Mouse (Mus musculus): ENCODE data around the gene Vrtn. TPM values are rescaled to one million over a fixed set of nuclear protein-coding genes. Genes with fewer than 3 reads are reported as not detected.

Gene Vrtn
- polyA plus RNA-seq (2014; fragmentation: Nextera tagmentation; extraction: Ambion mirVana), result not detected in 2 replicates

DNA sequence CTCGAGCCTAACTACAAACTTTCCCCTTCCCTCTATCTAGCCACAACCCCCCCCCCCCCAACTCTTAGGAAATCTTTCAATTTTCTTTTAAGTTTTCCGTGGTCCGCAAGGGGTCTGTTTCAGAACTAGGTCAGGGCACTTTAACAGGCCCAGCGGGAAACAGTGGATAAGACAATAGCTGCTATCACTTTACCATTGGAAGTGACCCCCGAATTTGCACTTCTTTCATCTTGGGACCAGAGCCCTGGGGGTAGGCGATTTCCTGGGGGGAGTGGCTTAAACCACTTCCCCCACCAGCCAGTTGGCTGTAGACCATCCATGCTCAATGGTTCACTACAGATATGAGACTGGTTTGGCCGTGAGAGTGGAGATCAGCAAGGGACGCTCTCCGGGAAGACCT lies at the start of gene Vrtn:
Vrtn (plus strand) TSS at position 366 of the 400 bp plus-strand sequence.
- ATAC-seq (ENCODE audit: low FRiP score, low TSS enrichment), result no peak

DNA sequence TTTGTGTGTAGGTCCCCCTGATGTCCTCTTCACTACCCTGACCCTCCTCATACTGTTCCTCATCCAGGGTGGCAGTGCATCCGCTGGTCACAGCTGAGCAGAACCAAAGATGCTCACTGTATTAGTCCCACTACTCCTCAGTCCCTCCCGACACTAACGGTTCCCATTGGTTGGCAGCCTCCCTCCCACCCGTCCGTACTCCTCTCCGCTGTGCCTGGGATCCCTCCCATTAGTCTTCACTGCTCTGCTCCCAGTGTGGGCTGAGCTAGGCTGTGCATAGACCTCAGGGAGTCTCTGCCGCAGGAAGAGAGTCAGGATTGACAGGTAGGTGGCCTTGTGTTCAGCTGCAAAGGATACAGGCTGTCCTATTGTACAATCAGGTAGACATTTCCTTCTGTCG lies 42.5 kb upstream of the Vrtn start:
- 0 out of 2 replicates have a peak, but pooled peaks have one; percentile 52 for ATAC-seq (ENCODE audit: low FRiP score, low TSS enrichment)
- Histone ChIP-seq H3K27ac (ENCODE audit: low read depth, low read length) (no peak overlapping the region), H3K4me1 (ENCODE audit: control insufficient read depth, insufficient read depth, low read length) (no peaks in the 10 kb centered on the region), H3K9me3 (ENCODE audit: control insufficient read depth, low read length) (no peaks in the 10 kb centered on the region), H3K36me3 (ENCODE audit: control insufficient read depth, insufficient read depth, low read length) (peaks cover 6% of the 10 kb centered on the region; the same call in 1 of the 2 replicates), H3K9ac (ENCODE audit: low read depth, low read length) (no peak overlapping the region), H3K4me2 (replicated peaks; ENCODE audit: low read depth, low read length) (no peak overlapping the region), H3K27me3 (ENCODE audit: control insufficient read depth, insufficient read depth, low read length) (no peaks in the 10 kb centered on the region), H3K4me3 (ENCODE audit: low read length) (no peak overlapping the region)
- 24% methylated on average over 8 of the region's 8 CpGs for WGBS

More for the DNA sequence above, at the start of gene Vrtn:
- Histone ChIP-seq H3K4me2 (replicated peaks; ENCODE audit: low read depth, low read length) (no peak within 1 kb of the TSS), H3K27ac (ENCODE audit: low read depth, low read length) (no peak within 1 kb of the TSS), H3K9ac (ENCODE audit: low read depth, low read length) (no peak within 1 kb of the TSS), H3K36me3 (ENCODE audit: control insufficient read depth, insufficient read depth, low read length) (no peaks in the 10 kb centered on the region), H3K4me3 (ENCODE audit: low read length) (no peak within 1 kb of the TSS), H3K9me3 (ENCODE audit: control insufficient read depth, low read length) (no peaks in the 10 kb centered on the region), H3K27me3 (ENCODE audit: control insufficient read depth, insufficient read depth, low read length) (peaks cover 44% of the 10 kb centered on the region), H3K4me1 (ENCODE audit: control insufficient read depth, insufficient read depth, low read length) (no peaks in the 10 kb centered on the region)
- WGBS, result 4% methylated on average over 9 of the region's 9 CpGs

DNA sequence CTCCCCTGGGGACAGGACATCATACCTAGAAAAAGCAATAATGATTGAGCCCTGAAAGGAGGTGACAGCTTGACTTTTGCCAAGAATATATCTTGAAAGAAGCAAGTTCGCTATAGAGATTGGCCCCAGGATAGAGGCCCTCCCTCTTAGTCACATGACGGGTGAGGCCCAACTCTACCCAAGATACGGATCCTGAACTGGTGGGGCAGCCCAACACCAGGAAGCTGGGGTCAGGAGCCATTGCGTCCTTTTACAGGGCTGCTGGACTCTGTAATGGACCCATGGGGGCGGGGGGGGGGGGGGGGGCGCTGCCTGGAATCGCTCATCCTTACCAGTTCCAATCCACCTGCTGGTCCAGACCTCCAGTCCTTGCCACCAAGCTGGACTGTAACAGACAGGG lies 36.8 kb upstream of the Vrtn start:
- Histone ChIP-seq H3K36me3 (ENCODE audit: control insufficient read depth, insufficient read depth, low read length) (peaks cover 13% of the 10 kb centered on the region; the same call in 1 of the 2 replicates), H3K9ac (ENCODE audit: low read depth, low read length) (no peak overlapping the region), H3K4me3 (ENCODE audit: low read length) (no peak overlapping the region), H3K4me2 (replicated peaks; ENCODE audit: low read depth, low read length) (no peak overlapping the region), H3K4me1 (ENCODE audit: control insufficient read depth, insufficient read depth, low read length) (no peaks in the 10 kb centered on the region), H3K9me3 (ENCODE audit: control insufficient read depth, low read length) (no peaks in the 10 kb centered on the region), H3K27ac (ENCODE audit: low read depth, low read length) (no peak overlapping the region), H3K27me3 (ENCODE audit: control insufficient read depth, insufficient read depth, low read length) (no peaks in the 10 kb centered on the region)
- 81% methylated on average over 6 of the region's 7 CpGs for WGBS
- ATAC-seq (ENCODE audit: low FRiP score, low TSS enrichment), result no peak

DNA sequence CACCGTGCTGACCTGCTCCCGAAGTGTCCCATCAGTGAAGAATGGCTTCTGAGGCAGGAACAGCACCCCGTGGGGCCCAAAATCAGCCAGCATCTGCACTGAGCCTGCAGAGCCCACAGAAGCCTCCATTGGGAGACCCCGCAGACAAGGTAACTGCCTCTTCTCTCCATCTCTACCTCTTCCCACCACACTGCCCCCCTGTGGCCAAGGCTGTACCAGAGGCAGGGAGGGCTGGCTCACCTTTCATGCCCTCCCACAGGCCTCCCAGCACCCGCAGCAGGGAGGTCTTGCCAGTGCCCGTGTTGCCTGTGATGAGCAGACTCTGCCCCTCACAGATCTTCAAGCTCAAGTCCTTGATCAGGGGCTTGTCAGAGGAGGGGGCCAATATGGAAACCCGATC lies 35.0 kb upstream of the Vrtn start:
- no peak overlapping the region for H3K9ac ChIP-seq (ENCODE audit: low read depth, low read length)
- no peaks in the 10 kb centered on the region for H3K27me3 ChIP-seq (ENCODE audit: control insufficient read depth, insufficient read depth, low read length)
- no peak overlapping the region for H3K4me3 ChIP-seq (ENCODE audit: low read length)
- no peaks in the 10 kb centered on the region for H3K9me3 ChIP-seq (ENCODE audit: control insufficient read depth, low read length)
- no peak overlapping the region for H3K27ac ChIP-seq (ENCODE audit: low read depth, low read length)
- peaks cover 15% of the 10 kb centered on the region; the same call in 1 of the 2 replicates for H3K36me3 ChIP-seq (ENCODE audit: control insufficient read depth, insufficient read depth, low read length)
- WGBS, result 69% methylated on average over 7 of the region's 7 CpGs
- no peak for ATAC-seq (ENCODE audit: low FRiP score, low TSS enrichment)
- no peak overlapping the region for H3K4me2 ChIP-seq (replicated peaks; ENCODE audit: low read depth, low read length)
- no peaks in the 10 kb centered on the region for H3K4me1 ChIP-seq (ENCODE audit: control insufficient read depth, insufficient read depth, low read length)

DNA sequence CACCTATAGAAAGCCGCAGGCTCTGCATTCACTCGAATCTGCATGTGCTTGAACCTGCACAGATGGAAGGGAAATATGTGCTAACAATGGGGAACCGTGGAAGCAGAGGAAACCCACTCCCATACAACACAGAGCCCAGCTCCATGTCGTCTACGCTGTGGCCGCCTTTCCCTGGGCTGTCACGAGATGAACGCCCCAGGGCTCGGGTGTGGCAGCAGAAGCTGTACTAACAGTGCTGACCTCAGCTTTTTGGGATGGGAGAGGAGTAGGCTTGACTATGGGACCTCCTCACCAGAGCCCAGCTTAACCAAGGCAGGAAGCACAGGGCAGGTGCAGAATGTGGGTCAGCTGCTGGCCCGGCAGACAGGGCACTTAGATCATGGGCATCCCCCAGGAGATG lies 29.1 kb upstream of the Vrtn start:
- H3K9ac ChIP-seq (ENCODE audit: low read depth, low read length), result no peak overlapping the region
- no peak for ATAC-seq (ENCODE audit: low FRiP score, low TSS enrichment)

DNA sequence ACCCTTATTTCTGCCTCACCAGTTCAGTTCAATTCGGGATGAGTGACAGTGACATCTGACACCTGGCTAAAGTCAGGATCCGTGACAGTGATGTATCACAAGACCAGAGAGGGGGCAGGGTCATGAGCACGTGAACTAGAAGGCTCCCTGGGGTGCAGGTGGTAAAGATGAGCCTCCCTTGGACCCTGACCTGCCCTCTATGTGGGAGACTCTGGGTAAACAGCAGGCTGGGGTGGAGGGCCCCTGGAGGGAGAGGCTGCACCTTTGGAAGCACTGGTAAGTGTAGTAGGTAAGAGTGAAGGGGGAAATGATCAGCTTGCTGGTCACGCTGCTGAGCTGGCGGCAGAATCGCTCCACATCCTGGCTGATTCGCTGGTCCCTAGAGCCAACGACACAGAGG lies 28.3 kb upstream of the Vrtn start:
- Histone ChIP-seq H3K4me3 (ENCODE audit: low read length) (no peak overlapping the region), H3K9ac (ENCODE audit: low read depth, low read length) (no peak overlapping the region), H3K9me3 (ENCODE audit: control insufficient read depth, low read length) (no peaks in the 10 kb centered on the region), H3K36me3 (ENCODE audit: control insufficient read depth, insufficient read depth, low read length) (peaks cover 10% of the 10 kb centered on the region; the same call in 1 of the 2 replicates), H3K27ac (ENCODE audit: low read depth, low read length) (no peak overlapping the region), H3K27me3 (ENCODE audit: control insufficient read depth, insufficient read depth, low read length) (no peaks in the 10 kb centered on the region), H3K4me1 (ENCODE audit: control insufficient read depth, insufficient read depth, low read length) (peaks cover 10% of the 10 kb centered on the region; the same call in 1 of the 2 replicates), H3K4me2 (replicated peaks; ENCODE audit: low read depth, low read length) (no peak overlapping the region; the same call in 1 of the 2 replicates)
- peak; percentile 24; the same call in 1 of the 2 replicates for ATAC-seq (ENCODE audit: low FRiP score, low TSS enrichment)
- WGBS, result 37% methylated on average over 8 of the region's 8 CpGs

More for the DNA sequence above, 29.1 kb upstream of the Vrtn start:
- H3K4me2 ChIP-seq (replicated peaks; ENCODE audit: low read depth, low read length), result no peak overlapping the region
- peaks cover 10% of the 10 kb centered on the region; the same call in 1 of the 2 replicates for H3K4me1 ChIP-seq (ENCODE audit: control insufficient read depth, insufficient read depth, low read length)
- 83% methylated on average over 10 of the region's 10 CpGs for WGBS
- no peak overlapping the region for H3K4me3 ChIP-seq (ENCODE audit: low read length)
- H3K27ac ChIP-seq (ENCODE audit: low read depth, low read length), result no peak overlapping the region
- peaks cover 10% of the 10 kb centered on the region; the same call in 1 of the 2 replicates for H3K36me3 ChIP-seq (ENCODE audit: control insufficient read depth, insufficient read depth, low read length)
- H3K27me3 ChIP-seq (ENCODE audit: control insufficient read depth, insufficient read depth, low read length), result no peaks in the 10 kb centered on the region
- H3K9me3 ChIP-seq (ENCODE audit: control insufficient read depth, low read length), result no peaks in the 10 kb centered on the region

DNA sequence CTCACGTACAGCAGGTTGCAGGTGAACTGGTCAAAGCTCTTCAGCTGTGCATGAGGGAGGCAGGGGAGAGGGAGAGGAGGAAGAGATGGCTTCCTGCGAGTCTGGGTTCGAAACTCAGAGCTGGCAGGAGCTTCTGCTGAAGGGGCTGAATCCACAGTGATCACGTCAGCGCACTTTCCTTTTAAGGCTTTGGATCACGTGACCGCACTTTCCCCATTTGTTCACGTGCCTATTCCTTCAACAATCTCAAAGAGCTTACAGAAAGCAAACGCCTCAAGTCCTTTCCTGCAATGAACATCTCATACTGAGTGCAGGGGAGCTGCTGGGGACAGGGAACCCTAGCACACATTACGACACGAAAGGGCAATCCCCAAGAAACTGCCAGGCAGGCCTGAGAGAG lies 26.8 kb upstream of the Vrtn start:
- ATAC-seq (ENCODE audit: low FRiP score, low TSS enrichment), result no peak
- Histone ChIP-seq H3K27me3 (ENCODE audit: control insufficient read depth, insufficient read depth, low read length) (no peaks in the 10 kb centered on the region), H3K36me3 (ENCODE audit: control insufficient read depth, insufficient read depth, low read length) (0 out of 2 replicates have a peak, but pooled peaks cover 2% of the 10 kb centered on the region), H3K4me2 (replicated peaks; ENCODE audit: low read depth, low read length) (no peak overlapping the region), H3K9me3 (ENCODE audit: control insufficient read depth, low read length) (no peaks in the 10 kb centered on the region), H3K9ac (ENCODE audit: low read depth, low read length) (no peak overlapping the region), H3K4me3 (ENCODE audit: low read length) (no peak overlapping the region), H3K27ac (ENCODE audit: low read depth, low read length) (no peak overlapping the region), H3K4me1 (ENCODE audit: control insufficient read depth, insufficient read depth, low read length) (peaks cover 10% of the 10 kb centered on the region; the same call in 1 of the 2 replicates)
- 89% methylated on average over 11 of the region's 11 CpGs for WGBS

DNA sequence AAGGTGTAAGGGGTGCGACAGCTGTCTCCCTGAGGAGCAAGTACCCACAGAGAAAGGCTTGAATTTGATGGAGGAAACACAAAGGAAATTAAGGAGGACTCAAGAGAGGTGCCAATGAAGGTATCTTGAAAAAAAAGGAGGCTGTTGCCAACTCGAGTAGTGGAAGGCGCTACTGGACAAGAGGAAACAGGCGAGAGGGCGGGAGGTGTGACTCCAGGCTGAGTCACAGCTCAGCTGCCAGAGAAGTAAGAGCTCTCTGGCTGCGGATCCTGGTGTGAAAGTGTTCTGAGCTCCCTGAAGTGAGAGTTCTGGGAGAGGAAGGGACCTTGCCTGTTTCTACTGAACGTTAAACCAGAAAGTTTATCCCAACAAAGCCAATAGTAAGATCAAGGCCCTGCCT lies 26.3 kb upstream of the Vrtn start:
- WGBS, result 64% methylated on average over 7 of the region's 7 CpGs
- no peak for ATAC-seq (ENCODE audit: low FRiP score, low TSS enrichment)
- H3K4me2 ChIP-seq (replicated peaks; ENCODE audit: low read depth, low read length), result no peak overlapping the region

DNA sequence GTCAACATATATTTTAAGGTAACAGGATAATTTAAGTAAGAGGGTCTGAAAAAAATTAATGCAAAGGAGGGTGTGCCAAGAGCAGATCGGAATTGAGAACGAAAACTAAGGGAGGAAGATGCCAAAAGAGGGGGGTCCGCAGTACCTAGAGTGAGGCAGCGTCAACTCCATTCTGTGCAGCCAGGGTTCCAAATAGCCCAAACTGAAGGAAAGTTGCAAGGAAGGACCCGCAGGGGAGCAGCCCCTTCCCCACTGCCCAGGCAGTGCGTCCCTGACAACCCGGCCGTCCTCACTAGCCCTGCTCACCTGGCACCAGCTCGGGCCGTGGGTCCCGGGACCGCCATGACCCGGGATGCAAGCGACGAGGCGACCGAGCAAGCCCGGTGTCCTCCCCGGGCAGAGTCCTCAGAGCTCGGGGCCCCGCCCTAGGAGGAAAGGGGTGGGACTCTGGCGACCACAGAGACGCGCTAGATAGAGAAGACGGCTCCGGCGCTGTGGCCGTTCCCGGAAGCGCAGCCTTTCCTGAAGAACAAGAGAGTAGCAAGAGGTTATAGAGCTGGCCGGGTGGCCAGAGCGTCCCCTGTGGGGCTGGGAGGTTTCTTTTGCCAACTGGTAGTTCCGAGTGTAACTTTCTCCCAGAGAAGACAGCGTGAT lies 23.7 kb upstream of the Vrtn start, which contains the start of gene Abcd4:
Abcd4 (minus strand) TSS at position 437 of the 654 bp plus-strand sequence.
- Histone ChIP-seq H3K36me3 (ENCODE audit: control insufficient read depth, insufficient read depth, low read length) (no peaks in the 10 kb centered on the region), H3K4me1 (ENCODE audit: control insufficient read depth, insufficient read depth, low read length) (peaks cover 13% of the 10 kb centered on the region; the same call in 1 of the 2 replicates), H3K9ac (ENCODE audit: low read depth, low read length) (peak within 1 kb of the TSS; percentile 87), H3K27ac (ENCODE audit: low read depth, low read length) (no peak within 1 kb of the TSS), H3K4me2 (replicated peaks; ENCODE audit: low read depth, low read length) (peak within 1 kb of the TSS; percentile 61), H3K27me3 (ENCODE audit: control insufficient read depth, insufficient read depth, low read length) (no peaks in the 10 kb centered on the region), H3K9me3 (ENCODE audit: control insufficient read depth, low read length) (no peaks in the 10 kb centered on the region), H3K4me3 (ENCODE audit: low read length) (peak within 1 kb of the TSS; percentile 61)
- WGBS, result 0% methylated on average over 34 of the region's 34 CpGs
- ATAC-seq (ENCODE audit: low FRiP score, low TSS enrichment), result peak; percentile 97

More for the DNA sequence above, 26.3 kb upstream of the Vrtn start:
- no peaks in the 10 kb centered on the region for H3K27me3 ChIP-seq (ENCODE audit: control insufficient read depth, insufficient read depth, low read length)
- H3K4me3 ChIP-seq (ENCODE audit: low read length), result no peak overlapping the region
- H3K4me1 ChIP-seq (ENCODE audit: control insufficient read depth, insufficient read depth, low read length), result peaks cover 10% of the 10 kb centered on the region; the same call in 1 of the 2 replicates
- H3K9me3 ChIP-seq (ENCODE audit: control insufficient read depth, low read length), result no peaks in the 10 kb centered on the region
- no peak overlapping the region for H3K9ac ChIP-seq (ENCODE audit: low read depth, low read length)
- H3K36me3 ChIP-seq (ENCODE audit: control insufficient read depth, insufficient read depth, low read length), result no peaks in the 10 kb centered on the region
- no peak overlapping the region for H3K27ac ChIP-seq (ENCODE audit: low read depth, low read length)

Data from kidney, embryonic 14.5 days (tissue).